Mouse (Mus musculus): ENCODE data around the gene Hist1h2af. TPM values are rescaled to one million over a fixed set of nuclear protein-coding genes. Genes with fewer than 3 reads are reported as not detected.
"Not testable (repeated sequence)": the region's sequence is repeated elsewhere in the genome, so short reads cannot be mapped to it uniquely, and the experiment has no call there.

Gene Hist1h2af
- total RNA-seq, 2 experiments from 2014 or later: 49.0 to 131 TPM

DNA sequence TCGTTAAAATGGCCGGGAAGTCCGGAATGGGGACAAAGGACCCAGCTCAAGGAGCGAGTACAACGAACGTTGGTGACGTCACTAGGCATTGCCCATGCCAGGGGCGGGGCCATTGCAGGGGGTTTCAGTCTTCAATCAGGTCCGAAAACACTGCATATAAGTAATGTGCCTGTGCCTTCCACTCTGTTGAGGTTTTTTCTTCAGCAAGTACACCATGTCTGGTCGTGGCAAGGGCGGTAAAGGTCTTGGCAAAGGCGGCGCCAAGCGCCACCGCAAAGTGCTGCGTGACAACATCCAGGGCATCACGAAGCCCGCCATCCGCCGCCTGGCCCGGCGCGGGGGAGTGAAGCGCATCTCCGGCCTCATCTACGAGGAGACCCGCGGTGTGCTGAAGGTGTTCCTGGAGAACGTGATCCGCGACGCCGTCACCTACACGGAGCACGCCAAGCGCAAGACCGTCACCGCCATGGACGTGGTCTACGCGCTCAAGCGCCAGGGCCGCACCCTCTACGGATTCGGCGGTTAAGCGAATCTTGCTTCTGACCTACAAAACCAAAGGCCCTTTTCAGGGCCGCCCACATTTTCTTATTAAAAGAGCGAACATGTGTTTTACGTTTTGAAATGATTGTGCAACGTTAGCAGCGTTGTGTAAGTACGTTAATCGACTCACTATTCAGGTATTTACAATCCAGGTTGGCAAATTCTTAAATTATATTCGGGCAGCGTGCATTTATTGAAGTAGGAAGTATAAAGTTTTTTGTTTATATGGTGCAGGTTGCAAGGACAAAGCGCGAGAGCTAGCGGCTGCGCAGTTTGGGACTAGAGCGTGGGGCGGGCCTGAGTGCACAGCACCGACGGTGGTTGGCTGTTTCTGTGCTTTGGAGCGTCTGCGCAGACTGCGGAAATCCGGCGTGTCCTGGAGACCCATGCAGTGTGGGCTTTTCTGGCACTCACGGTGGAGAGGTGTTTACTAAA is 2.5 kb upstream of the Hist1h2af start, which contains the start of gene Hist1h4h:
Gene Hist1h4h, plus strand, starts transcription at position 150 of the 975 bp plus-strand sequence.
- peak; percentile 93 to 96 for DNase-seq
- intact Hi-C loops (cut with DNase I): loop anchor here (5.0 kb wide), 1 partner anchor 51 kb away; the partner anchor contains the start of gene Hist1h4d

DNA sequence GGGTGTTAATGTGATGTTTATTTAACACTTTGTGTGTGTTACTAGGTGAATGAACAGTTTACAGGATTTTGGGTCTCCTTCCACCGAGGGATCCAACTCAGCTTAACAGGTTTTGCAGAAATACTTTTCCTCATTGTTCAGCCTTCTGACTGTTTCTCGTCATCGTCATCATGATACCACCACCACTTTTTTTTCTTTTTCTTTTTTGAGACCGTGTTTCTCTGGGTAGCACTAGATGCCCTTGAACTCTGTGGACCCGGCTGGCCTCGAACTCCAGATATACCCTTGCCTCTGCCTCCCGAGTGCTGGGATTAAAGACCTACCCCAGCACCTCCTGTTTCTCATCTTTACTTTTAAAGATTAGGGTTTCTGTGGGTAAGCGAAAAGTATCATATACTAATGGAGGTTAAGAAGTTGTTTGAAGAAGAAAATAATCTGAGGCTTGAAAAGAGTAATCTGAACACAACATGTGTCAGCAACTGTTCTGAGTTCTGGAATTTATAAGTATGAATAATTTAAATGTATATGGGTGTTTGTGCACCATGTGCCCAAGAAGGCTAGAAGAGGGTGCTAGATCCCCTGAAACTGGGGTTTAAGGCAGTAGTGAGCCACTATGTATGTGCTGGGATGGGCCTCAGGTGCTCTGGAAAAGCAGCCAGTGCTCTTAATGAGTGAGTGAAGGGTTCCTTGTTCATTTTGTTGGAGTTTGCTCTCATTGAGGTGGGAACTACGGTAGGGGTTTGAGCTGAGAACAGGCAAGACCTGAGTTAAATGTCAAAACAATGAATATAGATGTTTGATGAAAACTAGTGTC is 1.2 kb upstream of the Hist1h2af start:
- intact Hi-C loops (cut with DNase I): loop anchor here (5.0 kb wide), 1 partner anchor 50 kb away; the partner anchor contains the start of gene Hist1h4d
- DNase-seq: no peak

GRCm38 (mm10) chr13:23534368-23535131 is 844 bp downstream of the Hist1h2af start:
- intact Hi-C loops (cut with DNase I): loop anchor here (5.0 kb wide), 1 partner anchor 48 kb away; the partner anchor contains the start of gene Hist1h4d
- no peak for DNase-seq

DNA sequence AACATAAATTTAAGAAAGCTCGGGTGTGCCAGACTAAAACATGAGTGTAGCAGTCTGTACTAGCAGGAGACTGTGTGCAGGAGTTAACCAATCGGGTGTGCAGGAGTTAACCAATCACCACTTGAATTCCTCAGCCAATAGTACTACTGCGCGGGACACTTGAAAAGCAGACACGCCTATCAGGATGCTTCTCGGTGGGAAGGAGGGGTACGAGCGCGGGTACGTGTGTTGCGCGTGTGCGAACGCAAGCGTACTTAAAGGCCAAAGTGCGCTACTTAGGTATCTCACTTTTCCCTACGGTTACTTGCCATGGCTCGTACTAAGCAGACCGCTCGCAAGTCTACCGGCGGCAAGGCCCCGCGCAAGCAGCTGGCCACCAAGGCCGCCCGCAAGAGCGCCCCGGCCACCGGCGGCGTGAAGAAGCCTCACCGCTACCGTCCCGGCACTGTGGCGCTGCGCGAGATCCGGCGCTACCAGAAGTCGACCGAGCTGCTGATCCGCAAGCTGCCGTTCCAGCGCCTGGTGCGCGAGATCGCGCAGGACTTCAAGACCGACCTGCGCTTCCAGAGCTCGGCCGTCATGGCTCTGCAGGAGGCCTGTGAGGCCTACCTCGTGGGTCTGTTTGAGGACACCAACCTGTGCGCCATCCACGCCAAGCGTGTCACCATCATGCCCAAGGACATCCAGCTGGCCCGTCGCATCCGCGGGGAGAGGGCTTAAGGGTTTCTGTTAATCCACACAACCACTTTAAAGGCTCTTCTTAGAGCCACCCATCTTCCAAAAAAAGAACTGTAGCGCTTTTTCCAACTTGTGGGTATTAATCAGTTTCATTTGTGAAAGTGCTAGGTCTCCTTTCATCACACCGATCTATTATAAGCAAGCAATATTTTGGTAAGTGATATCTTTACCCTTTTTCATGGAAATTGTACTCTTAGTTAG is 1.7 kb downstream of the Hist1h2af start, which contains the start of gene Hist1h3g:
Gene Hist1h3g, plus strand, starts transcription at position 286 of the 939 bp plus-strand sequence.
- peak; percentile 81 to 88 for DNase-seq
- intact Hi-C loops (cut with DNase I): not testable (repeated sequence)

DNA sequence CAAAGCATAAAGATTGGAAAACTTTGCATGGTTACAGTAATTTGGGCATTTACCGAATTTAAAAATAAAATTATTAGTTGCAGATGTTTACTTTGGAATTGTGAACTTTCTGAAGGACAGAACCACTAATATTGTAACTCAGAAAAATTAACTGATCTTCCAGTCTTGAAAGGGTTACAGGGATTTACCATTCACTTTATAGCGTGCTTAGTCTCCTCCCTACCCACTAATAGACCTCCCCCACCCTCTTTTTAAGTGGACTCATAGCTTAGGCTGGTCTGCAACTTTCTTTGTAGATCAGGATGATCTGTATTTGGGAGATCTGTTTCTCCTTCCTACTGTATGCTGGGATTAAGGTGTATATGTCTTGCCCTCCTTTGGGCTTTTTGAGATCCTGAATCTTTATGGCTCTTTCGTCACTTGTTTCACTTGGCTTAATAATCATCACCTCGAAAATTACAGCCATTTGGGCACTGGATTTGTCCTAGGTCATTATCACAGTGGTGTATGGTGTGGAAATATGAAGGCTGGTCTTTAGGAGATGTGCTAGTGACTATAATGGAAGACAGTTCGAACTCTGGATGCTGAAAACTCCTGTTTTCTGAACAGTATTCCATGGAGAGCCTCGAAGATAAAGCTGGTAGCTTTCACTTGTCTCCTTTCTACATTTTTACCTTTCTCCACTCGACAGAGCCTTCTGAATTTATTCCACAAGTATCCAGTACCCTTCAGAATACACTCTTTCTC is 2.5 kb downstream of the Hist1h2af start:
- intact Hi-C loops (cut with DNase I): no loop called here
- DNase-seq: no peak

GRCm38 (mm10) chr13:23537006-23537710 is 3.5 kb downstream of the Hist1h2af start:
- DNase-seq: no peak
- intact Hi-C loops (cut with DNase I): no loop called here

GRCm38 (mm10) chr13:23538249-23538648 is 4.5 kb downstream of the Hist1h2af start:
- intact Hi-C loops (cut with DNase I): no loop called here
- DNase-seq: no peak

DNA sequence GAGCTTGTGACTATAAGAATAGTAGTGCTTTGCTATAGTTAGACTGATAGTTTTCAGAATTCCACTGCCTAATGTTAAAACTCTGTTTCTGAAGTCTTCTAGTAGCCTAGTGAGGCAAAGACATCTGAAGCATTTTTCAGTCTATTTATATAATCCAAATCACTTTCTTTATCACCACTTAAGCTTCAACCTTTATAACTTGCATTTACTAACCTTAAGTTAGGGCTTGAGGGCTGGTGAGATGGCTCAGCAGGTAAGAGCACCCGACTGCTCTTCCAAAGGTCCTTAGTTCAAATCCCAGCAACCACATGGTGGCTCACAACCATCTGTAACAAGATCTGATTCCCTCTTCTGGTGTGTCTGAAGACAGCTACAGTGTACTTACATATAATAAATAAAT is 6.1 kb downstream of the Hist1h2af start:
- intact Hi-C loops (cut with DNase I): loop anchor here (5.0 kb wide), 1 partner anchor 157 kb away; the partner anchor contains the start of genes Hist1h1t and Hist1h4c
- not testable (repeated sequence) for DNase-seq

DNA sequence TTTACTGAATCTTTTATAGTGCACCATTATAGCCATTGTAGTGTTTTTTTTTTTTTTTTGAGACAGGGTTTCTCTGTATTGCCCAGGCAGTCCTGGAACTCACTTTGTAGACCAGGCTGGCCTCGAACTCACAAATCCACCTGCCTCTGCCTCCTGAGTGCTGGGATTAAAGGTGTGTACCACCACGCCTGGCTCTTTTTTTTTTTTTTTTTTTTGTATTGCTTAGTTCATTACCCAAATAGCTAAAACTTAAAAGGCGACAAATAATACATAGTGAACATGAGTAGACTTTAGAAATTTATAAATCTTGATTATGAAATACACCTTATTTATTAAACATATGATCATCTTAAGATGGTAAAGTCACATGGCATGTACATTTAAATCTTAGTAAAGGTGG is 7.8 kb downstream of the Hist1h2af start:
- intact Hi-C loops (cut with DNase I): loop anchor here (5.0 kb wide), 1 partner anchor 156 kb away; the partner anchor contains the start of genes Hist1h1t and Hist1h4c
- no peak for DNase-seq

DNA sequence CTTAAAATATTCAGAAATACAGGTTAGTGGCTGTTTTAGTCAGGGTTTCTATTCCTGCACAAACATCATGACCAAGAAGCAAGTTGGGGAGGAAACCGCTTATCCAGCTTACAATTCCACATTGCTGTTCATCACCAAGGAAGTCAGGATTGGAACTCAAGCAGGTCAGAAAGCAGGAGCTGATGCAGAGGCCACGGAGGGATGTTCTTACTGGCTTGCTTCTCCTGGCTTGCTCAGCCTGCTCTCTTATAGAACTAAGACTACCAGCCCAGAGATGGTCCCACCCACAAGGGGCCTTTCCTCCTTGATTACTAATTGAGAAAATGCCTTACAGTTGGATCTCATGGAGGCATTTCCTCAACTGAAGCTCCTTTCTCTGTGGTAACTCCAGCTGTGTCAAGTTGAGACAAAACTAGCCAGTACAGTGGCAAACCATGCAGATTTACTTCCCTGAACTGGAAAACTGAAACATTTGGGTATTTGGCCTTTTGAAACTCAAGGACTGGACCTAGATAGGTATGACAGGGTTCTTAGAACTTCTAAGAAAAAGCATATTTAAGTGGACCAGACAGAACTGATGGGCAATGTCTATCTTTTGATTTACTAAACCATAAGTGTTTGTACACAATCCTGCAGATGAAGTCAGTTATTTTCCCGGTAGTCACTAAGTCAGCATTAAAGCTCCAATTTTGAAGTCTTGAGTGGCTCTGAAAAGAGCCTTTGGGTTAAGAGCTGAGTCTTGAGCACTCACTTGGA is 8.7 kb downstream of the Hist1h2af start:
- intact Hi-C loops (cut with DNase I): loop anchor here (5.0 kb wide), 1 partner anchor 155 kb away; the partner anchor contains the start of genes Hist1h1t and Hist1h4c
- DNase-seq: not testable (repeated sequence)

DNA sequence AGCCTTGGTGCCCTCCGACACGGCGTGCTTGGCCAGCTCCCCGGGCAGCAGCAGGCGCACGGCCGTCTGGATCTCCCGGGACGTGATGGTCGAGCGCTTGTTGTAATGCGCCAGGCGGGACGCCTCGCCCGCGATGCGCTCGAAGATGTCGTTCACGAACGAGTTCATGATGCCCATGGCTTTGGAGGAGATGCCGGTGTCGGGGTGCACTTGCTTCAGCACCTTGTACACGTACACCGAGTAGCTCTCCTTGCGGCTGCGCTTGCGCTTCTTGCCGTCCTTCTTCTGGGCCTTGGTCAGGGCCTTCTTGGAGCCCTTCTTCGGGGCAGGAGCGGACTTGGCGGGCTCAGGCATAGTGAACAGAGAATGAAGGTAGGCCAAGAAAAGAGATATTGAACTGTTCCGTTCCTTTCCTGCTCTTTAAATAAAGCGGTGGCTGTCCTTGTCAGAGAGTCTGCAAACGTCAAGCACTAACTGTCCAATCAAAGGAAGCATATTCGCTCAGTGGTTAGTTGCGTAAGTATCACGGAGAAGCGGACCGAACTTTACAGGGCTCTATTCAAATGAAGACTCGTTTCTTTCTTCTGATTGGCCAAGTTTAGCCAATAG is 9.4 kb downstream of the Hist1h2af start, which contains the start of gene Hist1h2bh:
Gene Hist1h2bh, minus strand, starts transcription at position 394 of the 609 bp plus-strand sequence.
- DNase-seq: peak; percentile 40 to 58
- intact Hi-C loops (cut with DNase I): loop anchor here (5.0 kb wide), 1 partner anchor 154 kb away; the partner anchor contains the start of genes Hist1h1t and Hist1h4c

DNA sequence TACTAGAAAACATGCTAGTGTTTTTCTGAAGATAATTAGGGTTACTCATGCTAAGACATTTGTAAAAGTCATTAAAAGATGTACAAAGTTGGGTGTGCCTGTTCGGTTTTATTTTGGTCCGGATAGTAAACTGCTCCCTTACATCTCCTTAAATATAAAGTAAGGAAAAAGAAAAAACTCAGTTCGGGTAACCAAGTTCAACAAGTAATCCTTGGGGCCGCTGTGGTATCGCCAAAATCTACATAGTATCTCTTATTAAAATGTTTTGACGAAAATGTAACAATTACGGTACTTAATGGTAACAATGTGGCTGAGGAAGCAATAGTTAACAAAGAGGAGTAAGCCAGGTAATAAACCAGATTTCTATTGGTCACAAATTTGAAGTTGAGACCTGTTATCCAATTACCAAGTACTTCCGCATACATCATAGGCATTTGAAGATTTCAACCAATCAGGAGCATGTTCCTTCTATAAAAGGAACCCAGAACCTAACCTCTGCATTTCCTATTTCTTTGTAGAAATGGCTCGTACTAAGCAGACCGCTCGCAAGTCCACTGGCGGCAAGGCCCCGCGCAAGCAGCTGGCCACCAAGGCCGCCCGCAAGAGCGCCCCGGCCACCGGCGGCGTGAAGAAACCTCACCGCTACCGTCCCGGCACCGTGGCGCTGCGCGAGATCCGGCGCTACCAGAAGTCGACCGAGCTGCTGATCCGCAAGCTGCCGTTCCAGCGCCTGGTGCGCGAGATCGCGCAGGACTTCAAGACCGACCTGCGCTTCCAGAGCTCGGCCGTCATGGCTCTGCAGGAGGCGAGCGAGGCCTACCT is 10.5 kb downstream of the Hist1h2af start, which contains the start of gene Hist1h3f:
Gene Hist1h3f, plus strand, starts transcription at position 88 of the 822 bp plus-strand sequence.
- intact Hi-C loops (cut with DNase I): loop anchor here (5.0 kb wide), 1 partner anchor 153 kb away; the partner anchor contains the start of genes Hist1h1t and Hist1h4c

DNA sequence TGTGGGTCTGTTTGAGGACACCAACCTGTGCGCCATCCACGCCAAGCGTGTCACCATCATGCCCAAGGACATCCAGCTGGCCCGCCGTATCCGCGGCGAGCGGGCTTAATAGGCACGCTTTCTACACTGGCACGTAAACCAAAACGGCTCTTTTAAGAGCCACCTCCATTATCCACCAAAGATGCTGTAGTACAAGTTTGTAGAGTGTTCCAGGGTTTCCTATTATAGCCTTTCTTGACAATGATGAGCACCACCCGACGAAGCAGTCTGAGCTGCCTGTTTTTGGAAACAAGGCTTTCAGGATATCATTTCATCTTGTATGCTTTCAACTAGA is 11.0 kb downstream of the Hist1h2af start:
- intact Hi-C loops (cut with DNase I): loop anchor here (5.0 kb wide), 1 partner anchor 153 kb away; the partner anchor contains the start of genes Hist1h1t and Hist1h4c
- DNase-seq: not testable (repeated sequence)

More for the DNA sequence above, 10.5 kb downstream of the Hist1h2af start, which contains the start of gene Hist1h3f:
- DNase-seq: peak; percentile 68

DNA sequence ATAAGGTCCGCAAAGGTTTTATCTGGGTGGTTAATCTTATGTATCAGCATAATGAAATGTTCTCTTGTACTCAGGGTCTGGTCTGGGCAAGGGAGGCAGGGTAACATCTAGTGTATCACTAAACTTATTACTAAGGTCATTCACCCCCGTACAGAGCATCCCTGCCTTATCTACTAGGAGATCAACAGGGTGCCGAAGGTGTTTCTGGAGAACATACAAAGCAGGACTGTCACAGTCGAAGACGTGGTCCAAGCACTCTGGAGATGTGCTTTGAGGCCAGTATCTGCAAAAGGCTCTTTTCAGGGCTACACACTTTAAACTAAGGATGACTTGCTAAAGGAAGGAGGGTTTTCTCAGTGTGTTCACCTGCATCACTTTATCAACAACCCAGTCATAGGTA is 13.0 kb downstream of the Hist1h2af start:
- intact Hi-C loops (cut with DNase I): no loop called here
- DNase-seq: no peak

DNA sequence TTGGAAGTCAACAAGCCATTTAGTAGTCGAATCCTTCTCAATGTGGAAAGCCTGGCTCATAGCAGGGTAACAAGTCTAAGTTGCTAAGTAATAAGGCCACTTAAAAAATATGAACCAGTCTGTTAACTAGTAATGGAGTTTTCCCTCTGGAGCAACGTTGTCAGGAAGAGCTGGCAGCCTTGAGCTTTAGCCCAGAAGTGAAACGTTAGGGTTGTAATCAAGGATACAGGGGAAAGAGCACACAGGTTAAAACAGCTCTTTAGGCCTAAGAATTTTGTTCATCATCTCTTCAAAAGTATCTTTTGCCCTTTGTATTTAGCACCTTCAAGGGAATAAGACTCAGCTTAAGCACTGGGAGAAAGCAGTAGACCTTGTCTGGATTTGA is 17.0 kb downstream of the Hist1h2af start:
- DNase-seq: no peak
- intact Hi-C loops (cut with DNase I): no loop called here

Data from heart, postnatal 14 days (tissue).